Mouse (Mus musculus): Measurements from ENCODE around the gene Klhl42.

Gene Klhl42

GRCm38 (mm10) chr6:147091136-147092120 lies at the start of gene Klhl42:
Gene Klhl42, plus strand, starts transcription at chr6:147091379.
- in situ Hi-C loops (cut with MboI, MseI), result no loop called here

GRCm38 (mm10) chr6:147042291-147043290 lies 48.6 kb upstream of the Klhl42 start, which contains the start of gene Mrps35:
Gene Mrps35, plus strand, starts transcription at chr6:147042764.
- in situ Hi-C loops (cut with MboI, MseI), result no loop called here

- in situ Hi-C loops (cut with MboI, MseI), result no loop called here
Observed at GRCm38 (mm10) chr6:147043633-147044032, 47.5 kb upstream of the Klhl42 start.

- in situ Hi-C loops (cut with MboI, MseI), result no loop called here
Observed at GRCm38 (mm10) chr6:147049239-147049805, 41.9 kb upstream of the Klhl42 start.

GRCm38 (mm10) chr6:147051666-147052065 lies 39.5 kb upstream of the Klhl42 start:
- in situ Hi-C loops (cut with MboI, MseI), result no loop called here

- in situ Hi-C loops (cut with MboI, MseI), result no loop called here
Observed at GRCm38 (mm10) chr6:147052440-147052839, 38.7 kb upstream of the Klhl42 start.

- in situ Hi-C loops (cut with MboI, MseI), result no loop called here
Observed at GRCm38 (mm10) chr6:147053785-147054646, 37.2 kb upstream of the Klhl42 start.

- in situ Hi-C loops (cut with MboI, MseI), result no loop called here
Observed at GRCm38 (mm10) chr6:147055374-147055977, 35.7 kb upstream of the Klhl42 start.

- in situ Hi-C loops (cut with MboI, MseI), result no loop called here
Observed at GRCm38 (mm10) chr6:147059326-147059725, 31.9 kb upstream of the Klhl42 start.

- in situ Hi-C loops (cut with MboI, MseI), result loop anchor here (10.0 kb wide), 1 partner anchor 893 kb away; no protein-coding TSS in a partner anchor
Observed at GRCm38 (mm10) chr6:147061630-147062029, 29.5 kb upstream of the Klhl42 start.

- in situ Hi-C loops (cut with MboI, MseI), result loop anchor here (10.0 kb wide), 1 partner anchor 893 kb away; no protein-coding TSS in a partner anchor
Observed at GRCm38 (mm10) chr6:147062034-147062433, 29.1 kb upstream of the Klhl42 start.

- in situ Hi-C loops (cut with MboI, MseI), result loop anchor here (10.0 kb wide), 1 partner anchor 892 kb away; no protein-coding TSS in a partner anchor
Observed at GRCm38 (mm10) chr6:147062694-147063093, 28.5 kb upstream of the Klhl42 start.

- in situ Hi-C loops (cut with MboI, MseI), result loop anchor here (10.0 kb wide), 1 partner anchor 890 kb away; no protein-coding TSS in a partner anchor
Observed at GRCm38 (mm10) chr6:147064226-147064943, 26.8 kb upstream of the Klhl42 start.

- in situ Hi-C loops (cut with MboI, MseI), result loop anchor here (10.0 kb wide), 1 partner anchor 890 kb away; no protein-coding TSS in a partner anchor
Observed at GRCm38 (mm10) chr6:147064944-147065261, 26.3 kb upstream of the Klhl42 start.

- in situ Hi-C loops (cut with MboI, MseI), result no loop called here
Observed at GRCm38 (mm10) chr6:147075808-147076387, 15.3 kb upstream of the Klhl42 start.

- in situ Hi-C loops (cut with MboI, MseI), result no loop called here
Observed at GRCm38 (mm10) chr6:147076878-147077277, 14.3 kb upstream of the Klhl42 start.

GRCm38 (mm10) chr6:147079919-147080318 lies 11.3 kb upstream of the Klhl42 start:
- in situ Hi-C loops (cut with MboI, MseI), result no loop called here

GRCm38 (mm10) chr6:147085398-147086040 lies 5.7 kb upstream of the Klhl42 start:
- in situ Hi-C loops (cut with MboI, MseI), result no loop called here

Measured in T-helper 1 cell (primary cell).